Mouse (Mus musculus) right cerebral cortex, postnatal 4 days (tissue): ENCODE results near the gene E130208F15Rik.

ENCODE experiments used
- DNase-seq: peaks from one replicate; pipeline ENCODE4 v3.0.0-alpha.2; 2022

Gene E130208F15Rik

DNA sequence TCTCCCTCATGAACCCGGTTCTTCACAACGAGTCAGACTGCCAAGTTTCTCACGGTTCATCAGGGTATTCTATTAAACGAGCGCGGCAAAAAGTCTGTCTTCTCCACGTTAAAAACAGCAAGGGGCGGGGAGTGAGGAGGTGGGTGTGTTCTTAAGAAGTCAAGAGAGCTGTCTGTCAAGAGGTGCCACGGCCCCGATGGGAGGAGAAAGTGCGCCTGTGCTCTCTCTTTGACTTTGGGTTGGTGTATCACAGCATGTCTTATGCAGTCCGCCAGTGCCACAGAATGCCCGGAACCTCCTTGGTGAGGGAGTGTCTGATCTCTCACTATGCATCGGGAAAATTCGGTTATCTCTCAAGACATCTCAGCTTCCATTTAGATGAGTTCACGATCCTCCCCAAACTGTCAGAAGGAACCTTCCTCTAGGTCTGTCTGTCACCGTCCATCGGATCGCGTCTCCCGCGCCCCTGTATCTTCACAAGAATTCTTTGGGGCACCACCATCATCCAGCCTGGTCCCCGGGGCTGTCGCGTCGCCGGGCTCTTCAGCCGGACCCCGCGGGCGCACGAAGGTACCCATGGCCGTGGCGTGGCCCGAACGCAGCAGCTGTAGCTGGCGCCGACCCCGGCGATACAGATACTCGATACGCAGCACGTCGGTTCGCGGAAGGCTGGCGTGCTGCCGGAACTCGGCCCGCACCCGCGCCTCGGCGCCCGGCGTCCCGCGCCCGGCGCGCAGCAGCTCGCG lies at the start of gene E130208F15Rik:
E130208F15Rik (plus strand) TSS at position 202 of the 746 bp plus-strand sequence.
- DNase-seq: peak; percentile 42

DNA sequence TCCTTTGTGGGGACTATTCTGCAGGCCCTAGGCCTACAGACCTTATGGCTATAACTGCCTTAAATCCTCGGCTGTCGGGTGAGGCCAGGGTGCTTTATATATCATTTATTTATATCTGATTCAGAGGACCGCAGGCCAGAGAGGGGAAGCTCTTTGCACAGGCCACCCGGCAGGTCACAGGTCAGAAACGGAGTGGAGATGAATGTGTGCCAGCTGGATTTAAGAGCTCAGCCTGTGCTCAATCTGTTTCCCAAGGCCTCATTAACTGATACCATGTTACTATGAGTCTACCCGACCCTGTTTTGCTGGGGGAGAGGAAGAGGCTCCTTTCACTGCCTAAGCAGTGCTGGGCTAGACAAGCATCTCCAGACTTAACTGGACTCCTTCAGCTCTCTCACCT lies 47.2 kb upstream of the E130208F15Rik start:
- DNase-seq: no peak

DNA sequence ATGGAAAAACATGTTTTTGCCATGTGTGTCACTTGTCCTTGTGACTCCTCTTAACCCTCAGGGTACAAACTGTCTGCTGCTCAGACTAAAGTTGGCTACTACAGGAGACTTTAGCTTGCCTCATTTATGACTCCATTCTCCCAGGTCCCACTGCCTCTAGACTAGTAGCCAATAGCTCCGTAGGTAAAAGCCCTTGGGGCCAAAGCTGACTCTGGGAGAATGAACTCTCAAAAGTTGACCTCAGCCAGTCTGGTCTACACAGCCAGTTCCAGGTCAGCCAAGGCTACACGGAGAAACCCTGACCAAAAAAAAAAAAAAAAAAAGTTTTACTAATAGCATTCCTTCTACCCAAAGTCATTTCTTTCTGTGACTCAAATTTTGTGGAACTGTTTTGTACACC lies 42.6 kb upstream of the E130208F15Rik start:
- no peak for DNase-seq

DNA sequence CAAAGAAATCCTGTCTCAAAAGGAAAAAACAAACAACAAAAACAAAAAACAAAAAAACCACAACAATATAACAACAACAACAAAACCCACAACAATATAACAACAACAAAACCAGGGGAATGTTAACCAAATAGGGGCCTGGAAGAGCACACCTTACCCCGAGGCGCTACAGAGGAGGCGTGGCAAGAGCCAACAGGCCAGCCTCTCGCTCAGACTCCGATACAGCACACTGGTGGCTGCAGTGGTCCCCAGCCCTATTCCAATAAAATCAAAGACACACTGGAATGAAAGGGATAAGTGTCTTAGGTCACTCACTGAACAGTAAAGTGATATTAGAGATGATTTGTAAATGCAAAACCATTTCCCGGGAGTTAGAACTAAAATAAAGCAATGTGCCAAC lies 42.0 kb upstream of the E130208F15Rik start:
- DNase-seq: no peak

DNA sequence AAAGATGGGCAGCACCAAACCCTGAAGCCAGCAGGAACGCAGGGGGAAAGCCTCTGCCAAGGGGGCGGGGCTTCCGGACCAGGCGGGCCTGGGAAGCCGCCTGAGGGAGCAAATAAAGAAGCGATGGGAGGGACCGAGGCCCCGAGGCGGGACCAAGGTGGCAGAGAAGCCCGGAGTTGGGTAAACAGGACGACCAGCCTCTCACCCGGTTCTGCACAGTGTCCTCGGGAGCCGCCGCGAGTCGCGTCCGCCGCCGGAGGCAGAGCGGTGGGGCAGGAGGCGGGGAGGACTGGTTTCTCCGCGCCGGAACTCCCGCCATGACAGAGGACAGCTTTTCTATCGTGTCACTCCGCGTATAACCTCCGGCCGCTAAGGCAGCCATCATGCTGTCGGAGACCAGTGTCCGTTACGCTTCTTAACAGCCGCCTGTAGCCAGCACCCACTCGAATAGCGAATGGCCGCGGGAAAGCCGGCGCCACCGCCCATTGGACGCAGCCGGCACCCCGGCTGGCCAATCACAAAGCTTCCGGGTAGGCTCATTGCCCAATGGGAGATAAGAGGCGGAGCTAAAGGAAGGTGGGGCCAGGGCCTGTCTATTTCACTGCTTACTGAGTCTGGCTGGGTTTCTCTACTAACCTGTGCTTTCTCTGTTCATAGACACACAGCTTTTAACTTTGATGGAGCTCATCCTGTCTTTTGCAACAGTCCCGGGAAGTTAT lies 41.4 kb upstream of the E130208F15Rik start, which contains the start of the genes Thap8 and Wdr62:
Thap8 (plus strand) TSS at position 144 of the 719 bp plus-strand sequence.
Wdr62 (minus strand) TSS at position 469 of the 719 bp plus-strand sequence.
- DNase-seq: peak; percentile 87

DNA sequence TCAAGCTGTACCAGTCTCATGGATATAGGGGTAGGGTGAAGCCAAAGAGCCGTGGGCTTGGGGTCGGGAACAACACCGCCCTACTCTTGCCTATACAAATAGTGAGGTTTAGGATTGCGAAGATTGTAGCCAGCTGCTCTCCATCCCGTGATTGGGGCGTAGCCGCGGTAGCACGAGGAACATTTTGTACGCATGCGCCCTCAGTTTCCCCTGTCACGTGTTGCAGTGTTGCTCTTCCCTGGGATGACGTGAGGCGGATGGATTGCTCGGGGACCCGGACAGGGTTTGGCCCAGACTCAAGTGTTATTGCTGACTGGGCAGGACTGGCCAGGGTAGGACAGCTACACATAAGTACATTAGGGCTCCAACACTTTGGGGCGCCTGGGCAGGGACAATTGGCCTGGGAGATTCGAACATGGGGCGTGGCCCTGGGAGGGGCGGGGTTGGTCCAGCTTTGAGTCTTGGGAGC lies 40.8 kb upstream of the E130208F15Rik start:
- peak; percentile 83 for DNase-seq

DNA sequence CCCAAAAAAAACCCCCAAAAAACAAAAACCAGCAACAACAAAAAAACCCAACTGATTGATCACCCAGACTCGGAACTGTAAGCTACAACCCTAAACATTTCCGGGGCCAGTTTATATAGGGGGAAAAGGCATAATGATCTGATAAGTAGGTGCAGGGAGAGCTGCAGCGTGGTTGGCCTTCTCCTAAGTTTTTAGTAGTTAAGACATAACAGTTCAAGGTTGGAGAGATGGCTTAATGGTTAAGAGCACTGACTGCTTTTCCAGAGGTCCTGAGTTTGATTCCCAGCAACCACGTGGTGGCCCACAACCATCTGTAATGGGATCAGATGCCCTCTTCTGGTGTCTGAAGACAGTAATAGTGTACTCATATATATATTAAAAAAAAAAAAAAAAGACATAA lies 40.0 kb upstream of the E130208F15Rik start:
- DNase-seq: no peak

DNA sequence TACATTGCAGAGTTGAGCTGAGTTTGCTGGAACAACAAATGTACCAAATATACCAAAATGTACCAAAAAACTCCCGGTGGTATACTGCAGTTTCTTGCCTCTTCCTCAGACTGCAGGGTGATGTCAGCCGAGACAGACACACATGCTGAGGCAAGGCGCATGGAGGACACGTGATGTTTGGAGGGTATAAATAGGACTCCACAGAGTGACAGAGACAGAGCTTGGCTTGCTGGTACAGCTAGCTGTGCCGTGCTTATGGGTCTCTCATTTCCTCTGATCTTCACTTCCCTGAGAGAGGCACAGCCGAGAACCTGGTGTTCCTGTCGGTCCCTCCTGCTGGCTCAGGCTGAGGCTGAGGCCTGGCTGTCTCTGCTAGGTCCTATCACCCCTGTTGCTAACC lies 38.8 kb upstream of the E130208F15Rik start:
- no peak for DNase-seq

DNA sequence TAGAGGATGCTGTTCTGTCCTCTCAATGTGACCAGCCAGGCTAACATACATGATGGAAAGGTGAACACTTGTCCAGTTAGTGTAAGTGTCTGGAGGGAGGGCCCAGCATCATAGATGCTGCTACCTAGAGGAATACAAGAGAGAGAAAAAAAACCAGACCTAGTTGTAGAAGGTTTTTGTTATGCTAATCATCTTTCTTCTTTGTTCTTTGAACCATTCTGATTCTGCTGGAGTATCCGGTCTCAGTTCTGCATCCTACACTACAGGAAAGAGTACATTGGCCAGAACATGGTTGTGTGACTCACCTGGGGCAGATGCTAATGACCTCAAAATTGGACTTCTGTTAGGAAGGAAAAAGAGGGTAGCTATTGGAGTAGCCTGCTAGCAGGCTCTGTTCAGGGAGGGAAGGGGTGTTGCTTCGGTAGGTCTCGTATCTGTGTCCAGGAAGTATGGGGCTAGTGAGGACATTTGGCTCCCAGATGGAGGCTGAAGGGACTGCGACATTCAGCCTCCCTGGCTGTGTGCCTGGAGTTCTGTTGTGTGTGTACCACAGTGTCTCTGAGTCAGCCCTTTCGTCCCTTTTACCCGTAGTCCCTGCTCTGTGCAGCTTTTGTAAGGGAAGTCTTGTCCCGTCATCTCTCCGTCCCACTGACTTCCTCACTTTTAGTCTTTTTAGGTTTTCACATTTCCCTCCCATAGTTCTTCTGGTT lies 34.7 kb upstream of the E130208F15Rik start:
- DNase-seq: no peak

DNA sequence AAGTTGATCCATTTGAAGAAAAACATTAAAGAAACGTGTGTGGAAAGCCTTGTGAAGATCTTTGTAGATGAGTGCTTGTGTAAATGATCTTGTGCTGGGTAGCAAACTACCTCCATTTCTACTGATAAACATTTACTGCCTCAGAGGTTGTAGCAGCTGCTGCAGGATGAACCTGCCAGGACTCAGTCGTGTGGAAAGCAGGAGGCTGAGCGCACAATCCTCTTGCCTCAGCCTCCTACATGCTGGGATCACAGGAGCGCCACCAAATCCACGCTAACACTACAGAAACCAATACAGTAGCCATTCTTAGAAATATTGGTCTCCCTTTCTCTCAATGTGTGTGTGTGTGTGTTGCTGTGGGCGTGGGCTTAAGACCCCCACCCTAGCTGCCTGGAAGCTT lies 33.5 kb upstream of the E130208F15Rik start:
- no peak for DNase-seq

DNA sequence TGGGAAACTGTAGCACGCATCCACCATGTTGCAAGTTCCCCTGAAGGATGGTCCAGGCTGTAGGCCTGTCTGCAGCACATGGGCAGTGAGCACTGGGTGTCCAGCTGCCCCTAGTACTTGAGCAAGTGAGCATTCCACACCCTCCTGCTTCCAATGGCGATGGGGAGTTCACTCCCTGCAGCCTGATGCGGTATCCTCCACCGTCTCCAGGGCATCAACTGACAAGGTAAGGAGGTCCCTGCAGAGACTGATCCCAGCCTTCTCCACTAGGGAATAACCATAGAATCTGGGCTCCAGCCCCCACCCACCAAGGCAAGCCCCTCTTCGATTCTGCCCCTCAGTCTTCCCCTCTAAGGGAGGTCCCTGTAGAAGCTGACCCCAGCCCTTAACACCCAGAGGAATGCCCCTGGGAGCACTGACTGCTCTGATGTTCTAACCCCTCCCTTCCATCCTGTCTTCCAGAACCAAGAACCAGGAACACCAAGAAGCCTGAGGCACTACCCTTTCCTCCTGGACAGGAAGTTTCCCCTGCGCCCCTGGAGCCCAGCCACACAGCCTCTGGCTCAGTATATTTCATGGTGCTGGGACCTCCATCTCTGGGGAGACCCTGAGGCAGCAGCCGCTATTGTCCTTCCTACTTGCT lies 32.3 kb upstream of the E130208F15Rik start:
- DNase-seq: no peak

DNA sequence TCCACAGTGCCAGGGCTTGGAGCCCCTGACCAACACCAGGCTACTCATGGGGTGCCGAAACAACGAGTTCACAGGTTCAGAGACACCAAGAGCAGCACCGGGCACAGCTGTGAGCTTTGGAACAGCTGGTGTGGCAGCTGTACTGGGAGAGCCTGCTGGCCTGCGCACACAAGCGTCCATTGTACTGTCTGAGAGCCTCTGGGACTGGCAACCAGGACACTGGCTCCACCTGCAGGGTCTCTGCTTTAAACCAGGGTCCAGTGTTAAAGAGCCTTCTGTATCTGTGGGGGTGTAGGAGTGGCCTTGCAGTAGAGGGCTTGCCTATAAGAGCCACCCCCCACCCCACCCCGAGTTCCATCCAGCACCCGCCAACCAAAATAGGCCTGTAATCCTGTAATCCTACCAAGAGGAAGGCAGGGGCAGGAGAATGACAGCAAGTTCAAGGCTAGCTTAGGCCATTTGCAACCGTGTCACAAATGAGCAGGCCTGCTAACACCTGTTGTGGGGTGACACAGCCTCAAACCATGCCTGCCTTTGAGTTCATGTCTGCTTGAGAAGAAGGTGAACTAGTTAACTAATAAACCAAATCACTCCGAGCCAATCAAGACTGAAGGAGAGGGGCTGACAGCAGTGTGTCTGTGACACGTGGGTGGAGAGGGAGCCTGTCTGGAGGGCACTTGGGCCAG lies 31.7 kb upstream of the E130208F15Rik start:
- no peak for DNase-seq

DNA sequence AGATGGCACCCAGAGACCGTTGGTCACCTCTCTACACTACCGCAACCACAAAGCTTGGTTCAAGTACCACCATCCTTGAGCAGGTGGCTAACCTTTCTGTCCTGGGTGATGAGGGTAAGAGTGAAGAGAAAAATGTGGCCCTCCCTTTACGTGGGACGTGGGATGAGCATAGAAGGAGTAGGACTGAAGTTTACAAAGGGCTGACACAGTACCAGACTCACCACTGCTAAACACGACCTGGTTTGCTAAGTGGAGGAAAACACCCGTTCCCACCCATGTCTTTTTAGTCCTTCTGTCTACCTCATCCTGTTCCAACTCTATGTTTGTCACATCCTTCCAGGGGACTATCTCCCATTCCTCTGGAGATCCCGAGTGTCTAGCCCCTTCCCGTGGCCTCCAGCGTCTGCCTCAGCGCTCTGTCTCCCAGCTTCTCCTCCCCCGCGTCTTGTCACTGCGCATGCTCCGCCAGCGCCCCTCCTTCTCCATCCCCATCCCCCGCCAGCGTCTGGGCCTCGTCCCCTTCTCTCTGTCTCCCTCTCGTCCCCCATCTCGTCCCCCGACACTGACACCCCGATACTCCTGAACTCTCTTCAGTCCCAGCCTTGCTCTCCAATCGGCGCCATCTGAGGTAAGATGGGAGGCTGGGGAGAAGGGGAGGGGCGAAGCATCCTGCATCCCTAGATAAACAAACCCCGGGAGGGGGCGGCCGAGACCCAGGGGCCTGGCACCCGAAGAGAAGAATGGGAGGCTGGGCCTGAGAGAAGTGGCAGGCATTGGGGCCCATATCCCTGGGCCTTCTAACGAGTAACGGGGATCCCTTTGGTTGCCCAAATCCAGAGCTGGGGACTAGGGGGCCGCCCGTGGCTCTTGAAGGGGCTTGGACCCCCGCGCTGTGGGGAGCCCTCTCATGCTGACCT lies 30.1 kb upstream of the E130208F15Rik start, which contains the start of gene Clip3:
Clip3 (plus strand) TSS at position 514 of the 917 bp plus-strand sequence.
- peak; percentile 90 for DNase-seq

DNA sequence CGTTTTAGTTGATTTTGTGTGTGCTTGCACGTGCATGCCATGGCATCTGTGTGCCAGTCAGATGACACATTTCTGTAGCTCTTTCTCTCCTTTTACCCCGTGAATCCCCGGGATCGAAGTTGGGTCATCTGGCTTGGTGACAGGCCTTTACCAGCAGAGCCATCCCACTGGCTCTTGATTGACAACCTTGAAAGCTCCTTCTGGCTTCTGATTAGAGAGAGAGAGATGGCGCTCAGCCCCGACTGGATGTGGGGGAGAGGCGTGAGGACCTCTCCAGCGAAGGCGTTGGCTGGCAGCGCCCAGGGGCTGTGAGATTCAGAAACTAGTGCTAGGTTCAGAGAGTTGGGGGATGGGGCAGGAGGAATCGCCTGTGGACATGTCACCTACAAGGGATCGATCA lies 27.7 kb upstream of the E130208F15Rik start:
- no peak for DNase-seq

DNA sequence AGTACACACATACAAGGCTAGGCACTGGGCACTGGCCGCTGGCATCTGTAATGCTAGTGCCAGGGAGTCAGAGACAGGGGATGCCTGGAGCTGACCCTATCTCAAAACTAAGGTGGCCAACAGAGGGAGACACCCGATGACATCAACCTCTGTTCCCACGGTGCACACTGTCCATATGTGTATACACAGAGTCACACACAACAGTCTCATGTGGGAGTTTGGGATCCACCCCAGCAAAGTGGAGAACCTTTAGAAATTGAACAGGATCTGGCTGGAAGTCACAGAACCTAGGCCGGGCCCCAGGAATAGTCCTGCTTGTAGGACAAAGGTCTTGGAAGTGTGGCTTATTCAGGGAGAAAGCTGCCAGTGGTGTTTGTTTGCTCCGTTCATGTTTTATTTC lies 27.2 kb upstream of the E130208F15Rik start:
- no peak for DNase-seq

DNA sequence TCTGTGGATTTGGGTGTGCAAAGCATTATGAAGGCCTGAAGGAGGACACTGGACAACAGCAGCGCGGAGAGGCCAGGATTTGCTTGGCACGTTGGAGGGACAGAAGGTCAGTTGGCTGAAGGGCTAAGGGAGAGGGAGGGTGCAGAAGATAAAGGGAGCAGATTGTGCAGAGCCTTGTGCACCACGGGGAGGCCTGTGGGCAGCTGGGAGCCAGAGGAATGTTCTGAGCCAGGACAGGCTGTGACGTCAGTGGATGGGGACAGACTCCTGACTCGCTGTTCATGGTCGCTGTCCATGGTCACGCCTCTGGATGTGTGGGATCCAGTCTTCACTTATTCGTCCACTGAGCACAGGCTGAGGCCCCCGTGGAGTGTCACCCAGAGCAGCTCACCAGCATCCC lies 26.4 kb upstream of the E130208F15Rik start:
- no peak for DNase-seq

DNA sequence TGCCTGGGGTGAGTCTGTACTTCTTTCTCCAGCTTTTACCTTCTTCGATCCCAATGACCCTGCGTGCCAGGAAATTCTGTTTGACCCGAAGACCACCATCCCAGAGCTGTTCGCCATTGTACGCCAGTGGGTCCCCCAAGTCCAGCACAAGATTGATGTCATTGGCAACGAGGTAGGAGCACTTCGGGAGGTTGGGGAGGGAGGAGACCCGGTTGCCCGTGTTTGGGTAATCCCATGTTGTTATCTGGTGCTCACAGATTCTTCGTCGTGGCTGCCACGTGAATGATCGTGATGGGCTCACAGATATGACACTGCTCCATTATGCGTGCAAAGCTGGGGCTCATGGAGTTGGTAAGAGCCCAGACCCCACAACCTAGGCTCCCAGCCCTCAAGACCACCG lies 24.7 kb upstream of the E130208F15Rik start:
- DNase-seq: no peak

DNA sequence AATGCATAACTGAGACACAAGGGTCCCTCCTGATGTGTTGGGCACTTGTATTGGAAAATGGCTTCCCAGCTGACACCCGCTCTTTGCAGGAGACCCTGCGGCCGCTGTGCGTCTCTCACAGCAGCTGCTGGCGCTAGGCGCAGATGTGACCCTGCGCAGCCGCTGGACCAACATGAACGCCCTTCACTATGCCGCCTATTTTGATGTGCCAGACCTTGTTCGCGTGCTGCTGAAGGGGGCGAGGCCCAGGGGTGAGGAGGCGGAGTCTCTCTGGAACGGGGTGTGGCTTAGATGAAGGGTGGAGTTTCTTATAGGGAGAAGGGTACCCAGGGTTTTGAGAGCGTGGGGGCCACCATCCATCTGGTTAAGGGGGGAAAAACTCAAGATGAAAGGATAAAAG lies 24.3 kb upstream of the E130208F15Rik start:
- no peak for DNase-seq

DNA sequence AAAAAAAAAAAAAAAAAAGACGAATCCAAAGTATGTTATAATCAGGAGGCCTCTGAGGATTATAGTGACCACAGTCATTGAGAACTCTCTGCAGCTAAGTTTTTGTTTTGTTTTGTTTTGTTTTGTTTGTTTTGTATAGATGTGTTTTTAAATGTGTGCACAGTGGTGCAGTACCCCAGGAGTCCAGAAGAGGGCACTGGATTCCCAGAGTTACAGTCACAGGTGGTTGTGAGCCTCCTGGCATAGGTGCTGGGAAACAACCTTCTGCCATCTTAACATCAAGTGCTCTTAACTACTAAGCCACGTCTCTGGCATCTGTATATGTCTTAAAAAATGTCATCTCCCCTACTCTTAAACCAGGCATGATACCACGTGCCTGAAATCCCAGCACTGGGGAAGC lies 20.6 kb upstream of the E130208F15Rik start:
- DNase-seq: peak; percentile 54

DNA sequence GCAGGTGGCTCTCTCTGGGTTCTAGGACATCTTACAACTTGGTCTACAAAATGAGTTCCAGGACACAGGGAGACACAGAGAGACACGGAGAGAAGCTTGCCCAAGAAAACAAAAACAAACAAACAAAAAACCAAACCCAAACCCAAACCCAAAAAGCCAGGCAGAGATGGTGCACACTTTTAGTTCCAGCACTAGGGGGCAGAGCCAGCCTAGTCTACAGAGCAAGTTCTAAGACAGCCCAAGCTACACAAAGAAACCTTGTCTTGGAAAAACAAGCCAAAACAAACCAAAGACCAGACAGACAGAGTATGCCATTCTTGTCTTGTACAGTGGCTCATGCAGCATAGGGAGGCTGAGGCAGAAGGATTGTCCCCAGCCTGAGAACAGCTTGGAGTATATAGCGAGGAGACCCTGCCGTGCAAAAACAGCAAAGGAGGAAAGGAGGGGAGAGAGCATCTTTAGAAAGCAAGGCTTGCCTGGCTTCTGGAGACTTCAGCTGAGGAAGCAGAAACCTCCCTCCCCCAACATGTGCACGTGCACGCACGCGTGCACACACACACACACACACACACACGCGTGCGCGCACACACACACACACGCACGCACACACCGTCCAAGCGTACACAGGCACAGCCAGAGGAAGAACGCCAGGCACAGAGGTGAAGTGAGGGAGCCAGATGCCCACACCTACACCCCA lies 15.3 kb upstream of the E130208F15Rik start:
- no peak for DNase-seq
